ENCODE assay signal across 12 mouse cellular contexts in the genomic region with DNA sequence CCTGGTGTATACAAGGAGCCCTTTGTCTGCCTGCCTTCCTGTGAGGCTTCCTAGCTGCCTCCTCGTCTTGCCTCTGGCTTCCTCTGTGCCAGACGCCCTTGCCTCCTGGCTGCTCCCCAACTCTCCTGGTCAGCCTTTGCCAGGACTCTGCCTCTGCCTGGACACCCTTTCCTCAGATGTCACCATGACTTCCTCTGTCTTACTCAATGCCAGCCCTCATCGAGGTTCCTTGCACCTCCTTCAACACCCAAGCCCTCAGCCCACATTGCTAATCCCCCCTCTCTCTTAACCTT. TPM values are rescaled to one million over a fixed set of nuclear protein-coding genes. Genes with fewer than 3 reads are reported as not detected.
A peak's percentile ranks its signal among the peaks of the same experiment; 100 is the strongest.
DNase-seq lines count a peak whose midpoint lies in the region; ATAC-seq lines count a peak whose summit lies in the region.
"Had no signal": no experiment of that assay in that cellular context is flagged by ENCODE, and none has a peak within 500 bp of the region (broad histone marks: within the 10 kb centered on the region; RNA-seq: fewer than 3 reads in every experiment).

No protein-coding gene starts in this region.

- H3K36me3 ChIP-seq in hindbrain, embryonic 10.5 days = no peaks in the 10 kb centered on the region
- no peaks in the 10 kb centered on the region for H3K36me3 ChIP-seq in hindbrain, embryonic 13.5 days
- H3K36me3 ChIP-seq in midbrain, embryonic 13.5 days = no peaks in the 10 kb centered on the region
- H3K36me3 ChIP-seq: embryonic facial prominence, embryonic 15.5 days had no signal

- no peak overlapping the region for H3K4me3 ChIP-seq in hindbrain, embryonic 10.5 days
- no peak overlapping the region for H3K4me3 ChIP-seq in hindbrain, embryonic 13.5 days
- H3K4me3 ChIP-seq in midbrain, embryonic 13.5 days (replicated peaks) = no peak overlapping the region
- H3K4me3 ChIP-seq: embryonic facial prominence, embryonic 15.5 days; left cerebral cortex, adult 2 months had no signal

- H3K4me2 ChIP-seq in hindbrain, embryonic 13.5 days = no peak overlapping the region
- no peak overlapping the region for H3K4me2 ChIP-seq in midbrain, embryonic 13.5 days (replicated peaks)
- H3K4me2 ChIP-seq: embryonic facial prominence, embryonic 15.5 days had no signal

- H3K27me3 ChIP-seq in hindbrain, embryonic 10.5 days (ENCODE audit: insufficient read depth, poor library complexity, severe bottlenecking) = peaks cover 4% of the 10 kb centered on the region; the same call in 1 of the 2 replicates
- H3K27me3 ChIP-seq in hindbrain, embryonic 13.5 days = no peaks in the 10 kb centered on the region
- H3K27me3 ChIP-seq in midbrain, embryonic 13.5 days = no peaks in the 10 kb centered on the region

- no peak for ATAC-seq in hindbrain, embryonic 13.5 days (ENCODE audit: low FRiP score)
- no peak for ATAC-seq in midbrain, embryonic 13.5 days
- ATAC-seq: inflammation-experienced regulatory T-cells, adult 6 months had no signal

- no peak overlapping the region for H3K9ac ChIP-seq in hindbrain, embryonic 13.5 days
- no peak overlapping the region for H3K9ac ChIP-seq in midbrain, embryonic 13.5 days (replicated peaks)
- H3K9ac ChIP-seq: embryonic facial prominence, embryonic 15.5 days had no signal

- no peak for DNase-seq in hindbrain, embryonic 10.5 days (ENCODE audit: low spot score)
- DNase-seq in 3134 (ENCODE audit: extremely low read depth, insufficient read length, low spot score) (peak; percentile 68), adipocyte (ENCODE audit: low spot score) (peak; percentile 38)
- DNase-seq in kidney, postnatal 36 days = peak; percentile 66 to 79
- no peak for DNase-seq in frontal cortex, postnatal 36 days (ENCODE audit: low spot score in 2 of 2)
- DNase-seq: gastrocnemius, postnatal 36 days had no signal

- WGBS in hindbrain, embryonic 10.5 days = 47% methylated on average over 3 of the region's 3 CpGs
- 37% methylated on average over 3 of the region's 3 CpGs for WGBS in hindbrain, embryonic 13.5 days
- 66% methylated on average over 3 of the region's 3 CpGs for WGBS in midbrain, embryonic 13.5 days

- H3K27ac ChIP-seq in hindbrain, embryonic 10.5 days = peak overlapping the region; percentile 62; the same call in 1 of the 2 replicates
- H3K27ac ChIP-seq in hindbrain, embryonic 13.5 days = no peak overlapping the region
- H3K27ac ChIP-seq in midbrain, embryonic 13.5 days = no peak overlapping the region
- H3K27ac ChIP-seq: embryonic facial prominence, embryonic 15.5 days; left cerebral cortex, adult 2 months; macrophage had no signal

- no peaks in the 10 kb centered on the region for H3K9me3 ChIP-seq in hindbrain, embryonic 10.5 days
- no peaks in the 10 kb centered on the region for H3K9me3 ChIP-seq in hindbrain, embryonic 13.5 days
- H3K9me3 ChIP-seq in midbrain, embryonic 13.5 days = no peaks in the 10 kb centered on the region
- H3K9me3 ChIP-seq: embryonic facial prominence, embryonic 15.5 days had no signal

- peaks cover 8% of the 10 kb centered on the region; the same call in 1 of the 2 replicates for H3K4me1 ChIP-seq in hindbrain, embryonic 10.5 days (replicated peaks)
- H3K4me1 ChIP-seq in hindbrain, embryonic 13.5 days (replicated peaks) = no peaks in the 10 kb centered on the region
- no peaks in the 10 kb centered on the region for H3K4me1 ChIP-seq in midbrain, embryonic 13.5 days (replicated peaks)
- H3K4me1 ChIP-seq: embryonic facial prominence, embryonic 15.5 days had no signal

RNA-seq across cellular contexts. Expression of gene Acox2, which starts 0.9 kb away (rescaled TPM):
- polyA plus RNA-seq in hindbrain, embryonic 10.5 days (2016; fragmentation: Nextera tagmentation; extraction: Ambion mirVana) = 0.14 TPM in 1 of 2 replicates, not detected in the other
- polyA plus RNA-seq in hindbrain, embryonic 13.5 days (2015; fragmentation: Nextera tagmentation; extraction: Ambion mirVana) = not detected in 2 replicates
- polyA plus RNA-seq in midbrain, embryonic 13.5 days (2015; fragmentation: Nextera tagmentation; extraction: Ambion mirVana) = not detected in 2 replicates
- polyA plus RNA-seq: inflammation-experienced regulatory T-cells, adult 6 months; macrophage had no signal

RNA-seq across cellular contexts. Expression of gene Kctd6, which starts 44.3 kb away (rescaled TPM):
- 3.8 and 4.0 TPM in 2 replicates for polyA plus RNA-seq in hindbrain, embryonic 10.5 days (2016; fragmentation: Nextera tagmentation; extraction: Ambion mirVana)
- polyA plus RNA-seq in hindbrain, embryonic 13.5 days (2015; fragmentation: Nextera tagmentation; extraction: Ambion mirVana) = 4.1 and 5.1 TPM in 2 replicates
- polyA plus RNA-seq in midbrain, embryonic 13.5 days (2015; fragmentation: Nextera tagmentation; extraction: Ambion mirVana) = 4.6 and 5.2 TPM in 2 replicates

RNA-seq across cellular contexts. Expression of gene Fam107a, which starts 59.5 kb away (rescaled TPM):
- 0.24 and 0.78 TPM in 2 replicates for polyA plus RNA-seq in hindbrain, embryonic 10.5 days (2016; fragmentation: Nextera tagmentation; extraction: Ambion mirVana)
- 0.17 and 0.34 TPM in 2 replicates for polyA plus RNA-seq in hindbrain, embryonic 13.5 days (2015; fragmentation: Nextera tagmentation; extraction: Ambion mirVana)
- 0.19 and 0.23 TPM in 2 replicates for polyA plus RNA-seq in midbrain, embryonic 13.5 days (2015; fragmentation: Nextera tagmentation; extraction: Ambion mirVana)
- polyA plus RNA-seq: inflammation-experienced regulatory T-cells, adult 6 months; macrophage had no signal

Comparison
In these comparisons a context has a peak if more than half of its experiments do, and no peak if none do; other contexts are left out.
1. DNase-seq: peak in 3134 (single experiment), adipocyte (single experiment) and kidney, postnatal 36 days (2 of 2); none in hindbrain, embryonic 10.5 days (single experiment) and frontal cortex, postnatal 36 days (0 of 2).